Mouse (Mus musculus): ENCODE results near the gene Mex3d. TPM values are rescaled to one million over a fixed set of nuclear protein-coding genes. Genes with fewer than 3 reads are reported as not detected.

The Mex3d gene
- polyA plus RNA-seq, 1 experiment from 2014 or later: 5.1 TPM

GRCm38 (mm10) chr10:80399973-80400703 is 12.7 kb upstream of the Mex3d start:
- no peaks in the 10 kb centered on the region for H3K27me3 ChIP-seq (ENCODE audit: insufficient read depth, low read length)
- peak overlapping the region; percentile 60 for H3K4me2 ChIP-seq (replicated peaks; ENCODE audit: low read depth, low read length)
- H3K36me3 ChIP-seq (ENCODE audit: insufficient read depth, low read length): peaks cover 39% of the 10 kb centered on the region
- 14% methylated on average over 17 of the region's 17 CpGs for WGBS
- ATAC-seq (ENCODE audit: low FRiP score, low TSS enrichment): no peak
- peaks cover 29% of the 10 kb centered on the region for H3K4me1 ChIP-seq (ENCODE audit: insufficient read depth, low read length)
- H3K27ac ChIP-seq (ENCODE audit: low read length): peak overlapping the region; percentile 100
- H3K4me3 ChIP-seq (ENCODE audit: low read length): peak overlapping the region; percentile 77
- H3K9ac ChIP-seq (replicated peaks; ENCODE audit: low read length): peak overlapping the region; percentile 65
- no peaks in the 10 kb centered on the region; the same call in 1 of the 2 replicates for H3K9me3 ChIP-seq (ENCODE audit: low read length)

- Histone ChIP-seq H3K27ac (ENCODE audit: low read length) (peak within 1 kb of the TSS; percentile 100), H3K9ac (replicated peaks; ENCODE audit: low read length) (peak within 1 kb of the TSS; percentile 96), H3K4me1 (ENCODE audit: insufficient read depth, low read length) (peaks cover 26% of the 10 kb centered on the region), H3K36me3 (ENCODE audit: insufficient read depth, low read length) (peaks cover 46% of the 10 kb centered on the region), H3K27me3 (ENCODE audit: insufficient read depth, low read length) (no peaks in the 10 kb centered on the region), H3K9me3 (ENCODE audit: low read length) (no peaks in the 10 kb centered on the region; the same call in 1 of the 2 replicates), H3K4me3 (ENCODE audit: low read length) (peak within 1 kb of the TSS; percentile 77), H3K4me2 (replicated peaks; ENCODE audit: low read depth, low read length) (peak within 1 kb of the TSS; percentile 86)
- peak; percentile 98 for ATAC-seq (ENCODE audit: low FRiP score, low TSS enrichment)
- under 1% methylated on average over 68 of the region's 82 CpGs for WGBS
Measured at GRCm38 (mm10) chr10:80399191-80399972, 11.9 kb upstream of the Mex3d start, which contains the start of gene Mbd3. Gene Mbd3 (minus strand): TSS chr10:80399550.

- peak; percentile 88 for ATAC-seq (ENCODE audit: low FRiP score, low TSS enrichment)
- WGBS: under 1% methylated on average over 58 of the region's 59 CpGs
- Histone ChIP-seq H3K9me3 (ENCODE audit: low read length) (no peaks in the 10 kb centered on the region; the same call in 1 of the 2 replicates), H3K27ac (ENCODE audit: low read length) (peak overlapping the region; percentile 100), H3K4me2 (replicated peaks; ENCODE audit: low read depth, low read length) (peak overlapping the region; percentile 86), H3K4me1 (ENCODE audit: insufficient read depth, low read length) (peaks cover 26% of the 10 kb centered on the region), H3K9ac (replicated peaks; ENCODE audit: low read length) (peak overlapping the region; percentile 96), H3K27me3 (ENCODE audit: insufficient read depth, low read length) (no peaks in the 10 kb centered on the region), H3K36me3 (ENCODE audit: insufficient read depth, low read length) (peaks cover 48% of the 10 kb centered on the region), H3K4me3 (ENCODE audit: low read length) (peak overlapping the region; percentile 77)
Measured at GRCm38 (mm10) chr10:80398719-80399190, 11.3 kb upstream of the Mex3d start.

- Histone ChIP-seq H3K36me3 (ENCODE audit: insufficient read depth, low read length) (peaks cover 48% of the 10 kb centered on the region), H3K4me2 (replicated peaks; ENCODE audit: low read depth, low read length) (peak overlapping the region; percentile 86), H3K4me3 (ENCODE audit: low read length) (peak overlapping the region; percentile 77), H3K27ac (ENCODE audit: low read length) (peak overlapping the region; percentile 100), H3K9ac (replicated peaks; ENCODE audit: low read length) (peak overlapping the region; percentile 93), H3K4me1 (ENCODE audit: insufficient read depth, low read length) (peaks cover 26% of the 10 kb centered on the region), H3K9me3 (ENCODE audit: low read length) (no peaks in the 10 kb centered on the region; the same call in 1 of the 2 replicates), H3K27me3 (ENCODE audit: insufficient read depth, low read length) (no peaks in the 10 kb centered on the region)
- 0% methylated on average over 1 of the region's 1 CpGs for WGBS
- no peak for ATAC-seq (ENCODE audit: low FRiP score, low TSS enrichment)
Measured at GRCm38 (mm10) chr10:80398174-80398535, 10.7 kb upstream of the Mex3d start.

GRCm38 (mm10) chr10:80397524-80398173 is 10.2 kb upstream of the Mex3d start:
- no peaks in the 10 kb centered on the region for H3K27me3 ChIP-seq (ENCODE audit: insufficient read depth, low read length)
- H3K36me3 ChIP-seq (ENCODE audit: insufficient read depth, low read length): peaks cover 48% of the 10 kb centered on the region
- peak overlapping the region; percentile 100 for H3K27ac ChIP-seq (ENCODE audit: low read length)
- ATAC-seq (ENCODE audit: low FRiP score, low TSS enrichment): no peak
- H3K4me3 ChIP-seq (ENCODE audit: low read length): peak overlapping the region; percentile 77
- H3K4me1 ChIP-seq (ENCODE audit: insufficient read depth, low read length): peaks cover 26% of the 10 kb centered on the region
- H3K9me3 ChIP-seq (ENCODE audit: low read length): no peaks in the 10 kb centered on the region
- H3K9ac ChIP-seq (replicated peaks; ENCODE audit: low read length): peak overlapping the region; percentile 93
- 39% methylated on average over 8 of the region's 8 CpGs for WGBS
- H3K4me2 ChIP-seq (replicated peaks; ENCODE audit: low read depth, low read length): peak overlapping the region; percentile 86

GRCm38 (mm10) chr10:80396822-80397523 is 9.5 kb upstream of the Mex3d start:
- WGBS: 78% methylated on average over 11 of the region's 11 CpGs
- no peaks in the 10 kb centered on the region for H3K9me3 ChIP-seq (ENCODE audit: low read length)
- H3K27me3 ChIP-seq (ENCODE audit: insufficient read depth, low read length): no peaks in the 10 kb centered on the region
- H3K9ac ChIP-seq (replicated peaks; ENCODE audit: low read length): peak overlapping the region; percentile 93
- H3K27ac ChIP-seq (ENCODE audit: low read length): peak overlapping the region; percentile 100
- H3K4me2 ChIP-seq (replicated peaks; ENCODE audit: low read depth, low read length): peak overlapping the region; percentile 86
- peaks cover 26% of the 10 kb centered on the region for H3K4me1 ChIP-seq (ENCODE audit: insufficient read depth, low read length)
- H3K4me3 ChIP-seq (ENCODE audit: low read length): peak overlapping the region; percentile 77
- ATAC-seq (ENCODE audit: low FRiP score, low TSS enrichment): no peak
- H3K36me3 ChIP-seq (ENCODE audit: insufficient read depth, low read length): peaks cover 48% of the 10 kb centered on the region

- no peaks in the 10 kb centered on the region for H3K27me3 ChIP-seq (ENCODE audit: insufficient read depth, low read length)
- H3K27ac ChIP-seq (ENCODE audit: low read length): no peak overlapping the region
- no peak overlapping the region for H3K4me2 ChIP-seq (replicated peaks; ENCODE audit: low read depth, low read length)
- WGBS: 94% methylated on average over 35 of the region's 35 CpGs
- H3K9ac ChIP-seq (replicated peaks; ENCODE audit: low read length): no peak overlapping the region
- H3K4me3 ChIP-seq (ENCODE audit: low read length): no peak overlapping the region
- H3K4me1 ChIP-seq (ENCODE audit: insufficient read depth, low read length): peaks cover 17% of the 10 kb centered on the region
- peaks cover 54% of the 10 kb centered on the region for H3K36me3 ChIP-seq (ENCODE audit: insufficient read depth, low read length)
- no peak for ATAC-seq (ENCODE audit: low FRiP score, low TSS enrichment)
- H3K9me3 ChIP-seq (ENCODE audit: low read length): no peaks in the 10 kb centered on the region
Measured at GRCm38 (mm10) chr10:80395025-80395627, 7.7 kb upstream of the Mex3d start.

GRCm38 (mm10) chr10:80392687-80393086 is 5.2 kb upstream of the Mex3d start:
- no peak overlapping the region for H3K9ac ChIP-seq (replicated peaks; ENCODE audit: low read length)
- 89% methylated on average over 5 of the region's 5 CpGs for WGBS
- peaks cover 54% of the 10 kb centered on the region for H3K36me3 ChIP-seq (ENCODE audit: insufficient read depth, low read length)
- no peaks in the 10 kb centered on the region for H3K27me3 ChIP-seq (ENCODE audit: insufficient read depth, low read length)
- no peak overlapping the region for H3K4me3 ChIP-seq (ENCODE audit: low read length)
- no peak for ATAC-seq (ENCODE audit: low FRiP score, low TSS enrichment)
- H3K4me2 ChIP-seq (replicated peaks; ENCODE audit: low read depth, low read length): no peak overlapping the region
- H3K27ac ChIP-seq (ENCODE audit: low read length): no peak overlapping the region
- H3K9me3 ChIP-seq (ENCODE audit: low read length): no peaks in the 10 kb centered on the region
- peaks cover 21% of the 10 kb centered on the region for H3K4me1 ChIP-seq (ENCODE audit: insufficient read depth, low read length)

GRCm38 (mm10) chr10:80390697-80391096 is 3.2 kb upstream of the Mex3d start:
- Histone ChIP-seq H3K36me3 (ENCODE audit: insufficient read depth, low read length) (peaks cover 52% of the 10 kb centered on the region), H3K27me3 (ENCODE audit: insufficient read depth, low read length) (no peaks in the 10 kb centered on the region), H3K9ac (replicated peaks; ENCODE audit: low read length) (no peak overlapping the region), H3K9me3 (ENCODE audit: low read length) (no peaks in the 10 kb centered on the region), H3K27ac (ENCODE audit: low read length) (no peak overlapping the region), H3K4me3 (ENCODE audit: low read length) (no peak overlapping the region), H3K4me1 (ENCODE audit: insufficient read depth, low read length) (peaks cover 10% of the 10 kb centered on the region), H3K4me2 (replicated peaks; ENCODE audit: low read depth, low read length) (no peak overlapping the region)
- ATAC-seq (ENCODE audit: low FRiP score, low TSS enrichment): no peak
- 79% methylated on average over 9 of the region's 9 CpGs for WGBS
